Mouse (Mus musculus) E14TG2a.4 (cell line): ENCODE data around the gene Slc39a11.

Source experiments
- CTCF ChIP-seq: conservative IDR thresholded peaks from 2 replicates; pipeline ENCODE4 v1.5.1; 2014; ENCODE audit warnings: low read length
- NANOG ChIP-seq: IDR thresholded peaks from 2 replicates; pipeline ENCODE4 v1.6.1; 2014; ENCODE audit warnings: borderline replicate concordance, low read length, mixed read lengths

DNA sequence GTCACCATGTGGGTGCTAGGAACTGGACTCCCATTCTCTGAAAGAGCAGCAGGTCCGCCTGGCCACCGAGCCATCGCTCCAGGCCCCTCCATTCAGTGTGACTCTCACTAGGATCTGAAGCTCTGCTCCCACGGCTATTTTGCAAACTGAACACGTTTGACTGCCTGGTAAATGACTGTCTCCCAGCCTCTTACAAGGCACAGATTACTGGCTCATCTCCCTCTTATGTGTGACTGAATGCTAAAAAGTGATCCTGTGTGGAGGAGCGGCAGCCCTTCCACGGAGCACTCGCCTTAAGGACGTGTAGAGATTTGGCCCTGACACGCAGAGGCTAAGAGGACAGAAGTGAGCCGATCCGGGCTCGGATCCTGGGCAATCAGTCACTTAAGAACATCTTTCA is 96.3 kb downstream of the Slc39a11 start:
- TF ChIP-seq CTCF = no peak
- TF ChIP-seq NANOG = no peak
